Mouse (Mus musculus) spleen, postnatal 10 days (tissue): ENCODE results near the gene Rnf17.

Source experiments
- DNase-seq, 2 experiments: peaks; one replicate each; pipeline ENCODE4 v3.0.0; 2021 to 2022; ENCODE audit warnings: low spot score in 2 of 2

Gene Rnf17

DNA sequence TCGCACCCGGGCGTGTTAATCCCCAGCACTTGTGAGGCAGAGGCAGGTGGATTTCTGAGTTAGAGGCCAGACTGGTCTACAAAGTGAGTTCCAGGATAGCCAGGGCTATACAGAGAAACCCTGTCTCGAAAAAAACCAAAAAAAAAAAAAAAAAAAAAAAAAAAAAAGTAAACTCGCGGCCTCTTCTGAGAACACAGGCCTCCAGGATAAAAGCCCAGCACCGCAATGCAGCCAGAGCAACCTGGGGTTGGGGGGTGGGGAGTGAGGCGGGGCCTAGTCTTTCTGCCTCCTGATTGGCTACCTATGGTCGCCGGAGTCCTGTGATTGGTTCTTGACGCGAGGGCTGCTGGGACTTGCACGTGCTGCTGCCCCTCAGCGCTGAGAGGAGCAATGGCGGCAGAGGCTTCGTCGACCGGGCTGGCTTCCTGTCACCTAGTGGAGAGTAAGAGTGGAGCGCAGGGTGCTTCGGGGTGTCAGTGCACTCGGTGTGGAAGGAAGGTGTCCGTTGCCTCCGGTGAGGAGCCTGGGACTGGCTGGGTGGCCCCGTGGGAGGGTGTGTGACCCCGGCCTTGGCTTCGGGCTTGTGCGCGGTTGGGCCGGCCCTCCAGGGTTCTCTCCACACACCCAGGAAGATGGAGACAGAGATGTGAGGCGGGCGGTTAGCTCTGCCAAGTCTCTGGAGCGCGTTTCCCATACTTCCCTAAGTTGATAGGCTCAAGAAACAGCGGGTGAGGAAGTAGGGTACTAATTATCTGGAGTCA, at the start of gene Rnf17:
Gene Rnf17 (plus strand): TSS at position 271 of the 761 bp plus-strand sequence.
- DNase-seq: peak in 1 of 2 experiments; percentile 21

DNA sequence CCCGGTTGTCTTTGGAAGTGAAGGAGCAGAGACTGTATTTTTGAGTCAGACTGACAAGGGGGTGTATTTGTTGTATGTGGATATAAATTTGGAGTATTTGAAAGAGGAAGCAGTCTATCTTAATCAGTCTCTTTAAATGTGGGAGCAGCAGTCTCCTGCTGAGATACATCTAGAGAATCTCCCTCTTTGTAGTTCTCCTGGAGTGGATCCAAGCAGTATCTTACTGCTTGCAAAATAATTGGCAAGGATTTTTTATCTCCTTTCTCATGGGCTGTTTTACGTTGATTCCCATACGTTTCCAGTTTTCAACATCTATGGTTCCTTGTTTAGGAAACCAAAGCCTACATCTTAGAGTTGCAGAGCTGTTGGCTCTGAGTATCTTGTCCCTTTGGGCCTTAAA, 47.6 kb upstream of the Rnf17 start:
- DNase-seq: no peak

DNA sequence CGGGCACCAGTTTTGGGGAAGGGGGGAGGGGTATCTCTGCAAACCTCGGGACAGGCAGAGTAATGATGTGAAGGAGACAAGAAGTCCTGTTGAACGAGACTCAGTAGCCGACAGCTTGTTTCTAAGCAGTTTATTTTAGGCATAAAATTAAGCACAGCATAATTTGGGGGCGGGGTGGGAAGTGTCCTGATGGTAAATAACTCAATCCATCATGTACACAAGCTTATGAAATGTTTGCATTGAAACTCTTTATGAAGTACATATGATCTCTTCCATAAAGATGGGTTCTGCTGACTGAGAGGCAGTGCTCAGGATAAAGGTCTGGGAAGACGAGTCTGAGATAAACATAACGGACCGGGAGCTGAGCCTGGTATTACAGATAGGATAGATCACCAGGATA, 47.0 kb upstream of the Rnf17 start:
- DNase-seq: no peak

DNA sequence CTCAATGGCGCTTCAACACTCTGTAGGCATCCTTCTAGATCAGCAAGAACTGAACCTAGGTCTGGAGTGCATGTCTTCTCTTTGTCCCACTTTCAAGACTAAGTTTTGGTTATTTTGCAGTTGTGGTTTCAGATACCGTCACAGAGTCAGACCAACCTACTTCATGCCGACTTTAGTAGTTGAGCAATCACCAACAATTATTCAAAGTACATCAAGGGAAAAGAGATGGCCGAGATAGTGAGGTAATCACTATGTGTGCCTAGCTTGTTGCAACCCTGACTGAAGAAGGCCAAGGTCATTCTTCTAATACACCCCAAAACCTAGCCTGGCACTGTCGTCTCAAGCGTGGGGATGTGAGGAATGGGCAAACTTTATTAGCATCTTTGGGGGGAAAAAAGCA, 46.2 kb upstream of the Rnf17 start:
- DNase-seq: no peak

DNA sequence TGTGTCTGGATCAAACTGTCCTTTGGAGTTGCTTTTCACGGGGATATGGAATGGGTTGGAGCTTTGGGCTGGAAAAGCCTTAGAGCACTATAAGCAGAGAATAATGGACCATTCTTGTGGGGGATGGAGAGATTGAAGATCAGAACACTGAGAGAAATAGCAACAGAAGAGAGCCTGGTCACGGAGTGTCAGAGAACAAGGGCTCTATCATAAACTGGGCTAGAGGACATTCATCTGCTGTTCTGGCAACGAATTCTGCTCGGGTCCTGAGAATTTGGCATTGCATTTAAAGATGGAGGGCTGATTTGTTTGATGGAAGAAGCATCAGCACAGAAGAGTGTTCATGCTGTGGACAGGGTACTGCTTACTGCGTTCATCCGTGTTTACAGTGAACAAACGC, 44.0 kb upstream of the Rnf17 start:
- no peak for DNase-seq

DNA sequence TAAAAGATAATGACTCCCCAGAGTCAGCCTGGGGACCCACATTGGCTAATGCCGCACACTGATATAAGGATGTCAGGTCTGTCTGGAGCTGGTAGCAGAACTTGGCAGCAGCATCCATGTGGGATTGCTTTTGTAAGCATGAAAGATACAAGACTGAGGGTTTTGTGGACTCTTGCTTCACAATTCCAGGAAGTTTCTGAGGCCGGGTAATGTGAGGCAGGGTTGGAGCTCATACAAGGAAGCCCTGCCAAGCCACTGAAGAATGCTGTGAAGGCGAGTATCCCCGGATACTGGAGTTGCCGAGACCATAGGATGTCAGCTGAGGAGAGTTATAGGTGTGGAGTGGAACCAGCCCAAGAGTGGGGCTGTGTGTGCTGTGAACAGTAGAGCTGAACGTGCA, 43.2 kb upstream of the Rnf17 start:
- no peak for DNase-seq

DNA sequence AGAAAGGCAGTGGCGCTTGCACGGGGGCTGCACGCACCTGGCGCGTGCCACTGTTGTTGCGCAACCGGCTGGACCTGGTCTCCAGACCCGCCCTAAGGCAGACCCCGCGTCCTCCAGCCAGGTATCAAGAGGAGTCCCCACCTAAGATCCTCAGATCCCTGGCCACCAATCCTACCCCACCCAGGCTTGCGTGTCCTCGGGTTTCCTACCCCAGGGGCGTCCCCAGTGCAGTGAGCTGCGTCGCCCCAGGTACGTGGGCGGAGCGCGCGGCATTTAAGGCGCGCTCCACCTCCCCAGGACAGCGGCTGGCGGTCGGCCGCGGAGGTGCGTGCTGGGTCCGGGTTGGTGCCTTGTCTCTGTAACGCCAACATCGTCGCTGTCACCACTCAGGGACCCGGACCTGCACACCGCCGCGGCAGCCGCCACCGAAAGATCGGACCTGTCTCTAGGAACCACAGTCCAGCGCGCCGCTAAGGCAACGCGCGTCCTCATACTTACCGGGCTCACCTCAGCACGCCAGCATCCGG, 37.6 kb upstream of the Rnf17 start, which contains the start of gene Atp12a:
Gene Atp12a (plus strand): TSS at position 358 of the 527 bp plus-strand sequence.
- DNase-seq: no peak

DNA sequence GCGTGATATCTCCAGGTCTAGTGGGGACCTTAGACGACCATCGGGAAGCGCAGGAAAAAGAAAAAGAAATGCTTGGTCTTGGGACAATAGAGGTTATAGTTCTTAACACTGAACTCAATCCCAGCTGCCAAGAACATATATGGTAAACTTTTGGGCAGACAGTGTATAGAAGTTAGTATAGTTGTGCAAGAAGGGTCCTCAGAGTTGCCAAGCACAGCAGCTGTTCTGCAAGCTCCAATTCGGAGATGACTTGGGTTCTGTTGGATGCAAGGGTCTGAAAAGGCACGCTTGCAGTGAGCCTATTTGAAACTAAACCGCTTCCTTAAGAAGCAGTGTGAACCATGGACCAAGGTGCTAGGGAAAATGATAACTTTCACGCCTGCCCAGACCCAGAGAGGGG, 37.1 kb upstream of the Rnf17 start:
- no peak for DNase-seq

DNA sequence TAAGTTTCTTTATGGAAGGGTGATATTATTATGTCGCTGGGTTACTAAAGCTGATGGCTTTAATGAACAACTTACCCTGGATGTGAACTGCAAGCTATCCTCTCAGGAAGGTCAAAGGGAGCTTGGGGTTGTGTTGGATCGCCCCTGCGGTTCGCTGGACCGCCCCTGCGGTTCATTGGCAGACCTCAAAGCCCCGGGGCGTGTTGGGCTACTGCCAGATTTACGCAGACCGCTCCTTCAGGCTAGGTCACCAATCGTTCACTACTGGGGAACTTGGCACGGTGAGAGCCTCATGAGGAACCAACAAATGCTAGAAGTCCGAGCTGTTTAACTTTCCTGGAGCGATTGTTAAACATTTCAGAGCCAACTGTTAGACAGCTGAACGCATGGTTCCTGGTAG, 35.7 kb upstream of the Rnf17 start:
- peak in 1 of 2 experiments; percentile 22 for DNase-seq

DNA sequence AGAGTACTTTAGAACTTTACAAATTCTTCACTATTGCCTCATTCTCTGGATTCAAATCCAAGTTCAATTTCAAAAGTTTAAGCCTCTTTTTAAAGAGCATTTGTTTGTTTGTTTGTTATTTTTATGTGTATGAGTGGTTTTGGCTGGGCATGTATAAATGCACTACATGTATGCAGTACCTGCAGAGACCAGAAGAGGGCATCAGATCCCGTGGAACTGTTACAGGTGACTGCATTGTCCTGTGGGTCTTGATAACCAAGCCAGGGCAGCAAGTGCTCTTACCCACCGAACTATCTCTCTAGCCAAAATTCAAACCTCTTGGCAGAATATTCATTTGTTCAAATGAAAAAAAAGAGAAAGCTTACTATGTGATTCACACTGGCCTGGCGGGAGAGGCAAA, 33.5 kb upstream of the Rnf17 start:
- DNase-seq: peak; percentile 14 to 52

DNA sequence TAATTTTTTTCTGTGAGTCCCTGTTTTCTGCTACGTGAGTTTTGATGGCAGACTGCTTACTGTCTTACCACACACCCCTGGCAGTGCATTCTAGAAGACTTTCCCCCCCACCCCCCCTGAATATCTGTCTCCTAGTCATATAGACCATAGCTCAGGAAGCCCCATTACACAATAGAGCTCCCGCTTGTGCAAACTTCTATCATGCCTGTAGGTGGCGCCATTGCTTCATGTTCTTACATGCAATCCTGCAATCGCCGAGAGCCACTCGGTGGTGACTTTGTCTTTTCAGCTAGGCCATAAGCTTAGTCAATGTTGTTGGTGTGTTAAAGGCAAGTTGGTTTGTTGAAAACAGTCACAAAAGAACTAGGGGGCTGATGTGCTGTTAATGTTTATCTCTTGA, 26.6 kb upstream of the Rnf17 start:
- peak; percentile 41 to 78 for DNase-seq

DNA sequence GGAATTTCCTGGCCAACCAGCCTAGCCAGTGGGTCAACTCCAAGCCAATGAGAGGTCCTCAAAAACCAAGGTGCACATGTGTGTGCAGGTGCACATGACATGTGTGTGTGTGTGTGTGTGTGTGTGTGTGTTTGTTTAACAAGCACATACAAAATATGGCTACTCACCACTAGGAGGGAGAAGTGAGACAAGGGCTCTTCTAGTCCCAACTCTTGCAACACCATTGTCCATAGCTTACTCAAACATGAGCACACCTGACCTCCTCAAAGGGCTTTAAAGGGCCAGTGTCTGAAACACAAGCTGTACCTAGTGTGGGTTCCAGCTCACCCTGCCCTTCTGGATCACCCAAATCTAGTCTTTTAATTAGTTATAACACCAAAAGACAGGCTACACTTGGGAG, 24.6 kb upstream of the Rnf17 start:
- DNase-seq: no peak

DNA sequence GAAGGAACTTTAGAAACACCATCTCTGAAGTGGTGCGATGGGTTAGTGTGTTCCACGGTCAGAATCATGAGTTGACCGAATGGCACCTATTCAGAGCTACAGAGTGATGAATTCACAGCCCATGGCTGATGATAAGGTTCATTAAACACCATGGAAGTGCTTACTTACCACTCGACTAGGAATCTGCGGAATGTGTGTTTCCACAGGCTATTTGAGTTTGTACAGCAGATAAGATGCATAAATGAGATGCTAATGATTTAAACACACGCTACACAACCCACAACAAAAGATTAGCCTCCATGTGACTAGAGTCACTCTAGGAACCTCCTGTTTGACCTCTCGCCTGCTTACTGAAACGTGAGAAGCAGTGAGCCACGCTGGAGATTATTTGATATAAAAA, 23.0 kb upstream of the Rnf17 start:
- DNase-seq: no peak

DNA sequence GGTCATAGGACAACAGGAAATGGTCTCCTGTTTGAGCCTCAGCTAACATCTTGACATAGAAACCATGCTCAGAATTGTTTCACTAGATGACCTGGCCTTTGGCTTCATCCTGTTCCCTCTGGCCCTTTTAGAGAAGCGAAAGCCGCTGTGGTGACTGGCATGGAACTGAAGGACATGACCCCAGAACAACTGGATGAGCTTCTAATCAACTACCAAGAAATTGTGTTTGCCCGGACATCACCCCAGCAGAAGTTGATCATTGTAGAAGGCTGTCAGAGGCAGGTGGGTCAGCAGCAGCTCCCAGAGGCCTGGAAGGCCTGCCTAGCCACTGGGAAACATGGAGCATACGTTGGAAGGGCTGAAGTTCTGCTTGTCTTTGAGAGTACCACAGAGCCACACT, 20.0 kb upstream of the Rnf17 start:
- no peak for DNase-seq

DNA sequence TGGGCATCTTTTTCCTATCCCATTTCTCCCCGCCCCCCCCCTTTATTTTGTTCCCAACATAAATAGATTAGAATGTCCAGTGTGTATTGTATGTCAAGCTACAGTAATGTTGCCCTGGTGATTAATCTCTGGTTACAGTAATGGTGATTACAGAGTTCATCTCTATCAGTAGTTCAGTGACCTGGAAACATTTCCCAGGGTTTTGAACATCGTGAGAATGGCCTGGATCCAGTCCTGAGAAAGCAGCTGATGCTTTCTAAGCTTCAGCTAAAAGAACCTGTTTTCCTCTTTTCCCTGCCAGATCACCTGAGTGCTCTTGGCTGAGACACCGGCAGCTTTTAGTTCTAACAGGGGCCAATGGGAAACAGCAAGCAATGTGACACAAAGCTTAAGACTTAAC, 12.1 kb upstream of the Rnf17 start:
- DNase-seq: no peak

DNA sequence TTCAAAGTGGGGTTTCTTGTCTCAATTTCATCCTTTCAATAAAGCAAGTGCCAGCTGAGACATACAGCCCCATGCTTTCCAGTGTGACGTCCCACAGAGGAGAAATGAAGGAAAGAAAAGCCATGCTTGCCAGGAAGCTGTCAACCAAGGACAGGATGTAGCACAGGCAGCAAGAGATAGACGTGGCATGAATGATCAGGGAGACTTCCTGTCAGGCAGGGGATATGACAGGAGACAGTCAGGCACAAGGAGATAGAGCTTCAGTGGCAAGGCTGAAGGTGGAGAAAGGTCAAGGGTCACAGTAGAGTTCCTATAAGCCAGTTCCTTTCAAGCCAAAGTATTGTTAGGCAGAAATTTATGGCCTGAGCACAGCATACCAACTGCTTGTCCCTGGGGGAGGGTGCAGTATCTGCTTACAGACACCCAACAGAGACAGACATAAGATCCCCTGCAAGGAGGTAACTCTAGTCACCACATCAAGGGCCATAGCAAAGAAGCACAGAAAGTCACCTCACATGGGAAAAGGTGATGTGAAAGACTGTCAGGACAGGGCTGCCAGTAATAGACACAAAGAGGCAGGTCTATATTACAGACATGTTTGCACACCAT, 8.6 kb upstream of the Rnf17 start:
- no peak for DNase-seq

DNA sequence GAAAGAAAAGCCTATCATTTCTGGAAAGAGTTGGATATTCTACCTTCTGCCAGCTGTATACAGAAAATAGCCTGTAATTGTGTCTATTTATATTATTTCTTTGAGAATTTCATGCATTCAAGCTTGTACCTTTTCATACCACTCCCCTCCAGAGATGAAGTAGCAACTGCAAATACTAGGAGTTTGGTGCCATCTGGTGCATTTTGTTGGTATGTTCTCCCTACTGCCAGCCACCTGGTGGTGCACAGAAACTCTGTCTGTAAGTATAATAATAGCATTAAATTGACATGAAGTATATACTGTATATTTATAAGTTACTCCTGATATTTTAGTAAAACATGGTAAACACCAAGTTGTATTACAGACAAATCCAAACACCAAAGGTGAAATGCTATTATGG, 4.4 kb upstream of the Rnf17 start:
- no peak for DNase-seq

DNA sequence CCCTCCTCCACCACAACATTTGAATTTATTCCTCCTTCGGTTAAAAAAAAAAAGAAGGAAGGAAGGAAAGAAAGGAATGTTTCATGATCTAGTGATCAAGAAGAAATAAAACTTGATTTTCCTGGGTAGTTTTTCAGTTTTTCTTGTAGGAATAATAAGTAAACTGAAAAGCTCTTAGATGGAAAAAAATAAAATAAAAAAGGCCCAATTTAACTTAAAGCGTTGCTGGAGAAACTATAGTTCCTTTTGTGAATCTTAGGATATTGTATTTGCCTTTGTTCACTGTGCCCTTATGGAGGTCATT, 643 bp downstream of the Rnf17 start:
- DNase-seq: no peak

DNA sequence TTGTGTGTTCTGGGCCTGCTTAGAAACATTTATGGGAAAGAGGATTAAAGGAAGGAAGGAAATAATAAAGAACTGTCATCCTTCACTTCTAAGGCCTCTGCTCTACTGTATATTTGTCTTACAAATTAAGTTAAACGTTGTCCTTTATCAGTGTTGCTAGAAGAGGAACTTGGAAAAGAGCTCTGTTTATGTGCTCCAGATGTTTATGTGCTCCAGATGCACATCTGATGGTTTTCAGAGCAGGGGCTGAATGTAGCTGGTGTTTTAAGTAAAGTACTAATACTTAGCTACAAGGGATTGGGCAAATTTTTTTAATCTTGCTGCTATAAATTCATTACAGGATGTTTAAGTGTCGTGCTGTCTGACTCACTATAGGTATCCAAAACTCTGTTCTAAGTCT, 59.7 kb downstream of the Rnf17 start:
- no peak for DNase-seq

DNA sequence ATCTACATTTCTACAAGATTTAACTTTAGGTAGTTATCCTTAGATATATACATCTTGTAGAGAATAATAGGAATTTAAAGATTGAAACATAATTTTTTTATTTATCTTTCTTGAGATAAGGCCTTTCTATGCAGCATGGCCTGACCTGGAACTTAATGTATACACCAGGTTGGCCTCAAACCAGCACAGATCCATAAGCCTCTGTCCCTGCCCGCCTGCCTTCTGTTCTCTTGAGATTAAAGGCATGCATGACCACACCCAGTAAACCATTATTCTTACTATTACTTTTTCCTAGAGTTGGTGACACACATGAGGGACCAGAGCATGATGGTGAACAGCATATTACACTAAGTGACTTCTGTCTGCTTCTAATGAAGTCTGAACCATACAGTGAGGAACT, 60.3 kb downstream of the Rnf17 start:
- DNase-seq: no peak

DNA sequence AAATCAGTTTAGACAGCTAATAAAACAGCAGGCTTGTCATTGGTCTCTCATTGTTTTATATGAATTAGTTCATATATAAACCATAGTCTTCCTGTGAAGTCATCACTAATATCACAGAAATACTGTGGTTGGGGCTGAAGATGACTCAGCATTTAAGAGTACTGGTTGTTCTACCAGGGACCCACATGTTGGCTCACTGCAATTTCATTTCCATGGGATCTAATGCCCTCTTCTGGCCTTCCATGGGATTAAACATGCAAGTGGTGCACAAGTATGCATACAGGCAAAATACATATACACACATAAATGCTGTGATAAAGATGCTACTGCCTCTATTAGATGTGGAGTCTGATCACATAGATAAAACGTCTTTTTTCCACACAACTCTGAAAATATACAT, 65.8 kb downstream of the Rnf17 start:
- DNase-seq: no peak

DNA sequence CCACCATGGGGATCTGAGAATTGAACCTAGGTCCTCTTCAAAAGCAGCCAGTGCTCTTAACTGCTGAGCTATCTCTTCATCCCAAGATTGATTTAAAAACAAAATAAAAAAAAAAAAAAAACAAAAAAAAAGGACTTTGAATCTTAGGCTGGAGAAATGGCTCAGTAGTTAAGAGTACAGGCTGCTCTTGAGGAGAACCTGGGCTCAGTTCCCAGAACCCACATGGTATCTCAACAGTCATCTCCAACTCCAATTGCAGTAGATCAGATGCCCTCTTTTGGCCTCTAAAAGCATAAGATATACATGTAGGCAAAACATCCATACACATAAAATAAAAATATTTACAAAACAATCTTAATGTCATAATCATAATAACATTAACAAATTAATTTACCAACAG, 87.4 kb downstream of the Rnf17 start:
- no peak for DNase-seq

DNA sequence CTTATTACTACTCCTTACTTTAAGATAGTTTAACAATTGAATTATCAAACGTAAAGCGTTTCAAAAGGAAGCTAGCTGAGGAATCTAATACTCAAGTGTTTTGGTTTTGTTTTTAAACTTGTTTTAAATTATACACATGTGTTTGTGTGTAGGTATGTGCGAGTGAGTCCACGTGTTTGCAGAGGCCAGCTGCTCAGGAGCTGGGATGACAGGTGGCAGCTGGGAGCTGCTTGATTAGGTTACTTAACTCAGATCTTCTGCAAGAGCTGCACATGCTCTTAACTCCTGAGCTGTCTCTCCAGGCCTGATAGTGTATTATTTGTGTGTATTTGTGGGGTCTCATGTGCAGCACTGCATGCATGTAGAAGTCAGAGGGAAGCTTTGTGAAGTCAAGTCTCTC, 100.0 kb downstream of the Rnf17 start:
- DNase-seq: no peak

DNA sequence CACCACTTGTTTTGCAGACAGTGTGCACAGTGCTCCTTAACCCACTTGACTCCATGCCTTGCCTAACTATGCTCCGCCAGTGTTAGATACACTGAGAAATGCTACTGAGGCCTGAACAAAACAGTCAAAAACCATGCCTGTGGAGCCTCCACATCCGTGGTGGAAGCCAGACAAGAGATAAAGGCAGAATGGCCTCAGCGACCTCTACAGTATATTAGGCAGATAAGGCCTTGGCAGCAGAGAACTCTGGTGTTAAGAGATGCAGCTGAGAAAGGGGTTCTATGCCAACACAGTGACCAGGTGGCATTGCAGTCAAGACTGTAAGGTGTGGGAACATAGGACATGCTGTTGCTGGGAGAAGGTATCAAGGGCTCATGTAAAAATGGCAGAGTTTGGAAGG, 104.4 kb downstream of the Rnf17 start:
- no peak for DNase-seq
